Mouse (Mus musculus) CH12.LX (cell line): ENCODE results near the gene Btbd2.

Experiments
- CTCF ChIP-seq, 2 experiments: IDR thresholded peaks in 1 of 2; conservative IDR thresholded peaks in 1 of 2; 2 replicates each; pipeline ENCODE4 v1.5.1; 2011 to 2012; ENCODE audit warnings: low read depth in 2 of 2, low read length in 2 of 2, improper control_type of control experiment in 1 of 2, inconsistent platforms in 1 of 2, mild to moderate bottlenecking in 1 of 2, moderate library complexity in 1 of 2
- E2F4 ChIP-seq: IDR thresholded peaks from 2 replicates; pipeline ENCODE4 v1.6.1; 2011; ENCODE audit warnings: low read depth, low read length, improper control_type of control experiment; ENCODE audit not compliant: insufficient replicate concordance
- IRF4 ChIP-seq: IDR thresholded peaks from 2 replicates; pipeline ENCODE4 v1.6.1; 2014; ENCODE audit warnings: low read depth, mild to moderate bottlenecking, inconsistent platforms, low read length, improper control_type of control experiment
- MEF2A ChIP-seq: IDR thresholded peaks from 2 replicates; pipeline ENCODE4 v1.6.1; 2014; ENCODE audit warnings: low read depth, mild to moderate bottlenecking, inconsistent platforms, low read length, improper control_type of control experiment, borderline replicate concordance
- MXI1 ChIP-seq: IDR thresholded peaks from 2 replicates; pipeline ENCODE4 v1.6.1; 2011; ENCODE audit warnings: mild to moderate bottlenecking, low read depth, low read length, improper control_type of control experiment
- POLR2A ChIP-seq: IDR thresholded peaks from 2 replicates; pipeline ENCODE4 v1.6.1; 2011; ENCODE audit warnings: low read depth, mild to moderate bottlenecking, improper control_type of control experiment, low read length
- SIN3A ChIP-seq: IDR thresholded peaks from 2 replicates; pipeline ENCODE4 v1.6.1; 2012; ENCODE audit warnings: low read length, improper control_type of control experiment, inconsistent platforms

- TF ChIP-seq SIN3A = 0 out of 2 replicates have a peak, but pooled peaks have one; percentile 21
- TF ChIP-seq CTCF (conservative IDR thresholded peaks at IDR 0.05 in 1 of 2, IDR thresholded peaks at IDR 0.05 in 1 of 2; ENCODE audit: low read depth in 2 of 2, low read length in 2 of 2) = no peak
- no peak; the same call in none of the 2 replicates for TF ChIP-seq MXI1
- TF ChIP-seq MEF2A = no peak
- TF ChIP-seq POLR2A = no peak
- no peak for TF ChIP-seq E2F4
- no peak for TF ChIP-seq IRF4
Observed at GRCm38 (mm10) chr10:80698605-80699004, 41.7 kb upstream of the Btbd2 start.
